11 mouse cellular contexts compared by ENCODE assay signal in the genomic region with DNA sequence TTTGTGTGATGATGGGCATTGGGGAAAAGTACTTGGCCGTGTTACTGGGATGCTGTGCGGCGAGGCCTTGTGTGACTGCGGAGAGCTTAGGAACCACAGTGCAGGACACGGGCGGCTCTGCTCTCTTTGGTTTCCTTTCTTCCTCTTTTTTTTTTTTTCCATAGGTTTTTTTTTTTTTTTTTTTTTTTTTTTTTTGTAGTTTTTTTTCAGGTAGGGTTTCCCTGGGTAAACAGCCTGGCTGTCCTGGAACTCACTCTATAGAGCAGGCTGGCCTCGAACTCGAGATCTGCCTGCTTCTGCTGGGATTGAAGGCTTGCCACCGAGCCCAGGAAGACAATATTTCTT. TPM values are rescaled to one million over a fixed set of nuclear protein-coding genes. Genes with fewer than 3 reads are reported as not detected.
DNase-seq lines count a peak whose midpoint lies in the region; ATAC-seq and TF ChIP-seq lines count a peak whose summit lies in the region.
"Had no signal": no experiment of that assay in that cellular context is flagged by ENCODE, and none has a peak within 500 bp of the region (broad histone marks: within the 10 kb centered on the region; RNA-seq: fewer than 3 reads in every experiment).

No protein-coding gene starts in this region.

- no peak for TF ChIP-seq CTCF in hindbrain, postnatal 0 days (IDR thresholded peaks at IDR 0.05; ENCODE audit: low read depth)
- no peak for TF ChIP-seq CTCF in stomach, postnatal 0 days (IDR thresholded peaks at IDR 0.05; ENCODE audit: low read depth)

- H3K27me3 ChIP-seq in hindbrain, postnatal 0 days (ENCODE audit: insufficient read depth, low read length), result no peaks in the 10 kb centered on the region
- H3K27me3 ChIP-seq in hindbrain, embryonic 12.5 days, result no peaks in the 10 kb centered on the region
- no peaks in the 10 kb centered on the region for H3K27me3 ChIP-seq in megakaryocyte, embryonic 14.5 days (replicated peaks)
- no peaks in the 10 kb centered on the region for H3K27me3 ChIP-seq in intestine, embryonic 15.5 days (replicated peaks)
- H3K27me3 ChIP-seq in stomach, postnatal 0 days (ENCODE audit: control insufficient read depth, insufficient read depth, low read length), result no peaks in the 10 kb centered on the region
- H3K27me3 ChIP-seq: midbrain, embryonic 13.5 days had no signal

- DNase-seq in hindbrain, postnatal 0 days (ENCODE audit: low spot score), result no peak
- DNase-seq in stomach, postnatal 0 days (ENCODE audit: low spot score), result no peak
- no peak for DNase-seq in layer of hippocampus, adult 9-11 months
- DNase-seq: spleen, adult 18-20 months had no signal

- no peak overlapping the region for H3K4me2 ChIP-seq in hindbrain, postnatal 0 days (ENCODE audit: low read depth, low read length)
- no peak overlapping the region for H3K4me2 ChIP-seq in hindbrain, embryonic 12.5 days (replicated peaks)
- H3K4me2 ChIP-seq in intestine, embryonic 15.5 days (replicated peaks), result peak overlapping the region; percentile 28
- H3K4me2 ChIP-seq in stomach, postnatal 0 days (replicated peaks; ENCODE audit: low read depth), result peak overlapping the region; percentile 14; the same call in 1 of the 2 replicates
- H3K4me2 ChIP-seq: midbrain, embryonic 13.5 days had no signal

- ATAC-seq in hindbrain, postnatal 0 days, result no peak
- ATAC-seq in hindbrain, embryonic 12.5 days (ENCODE audit: low FRiP score), result no peak
- no peak; the same call in 1 of the 2 replicates for ATAC-seq in megakaryocyte, adult 5-6 weeks (ENCODE audit: poor library complexity, severe bottlenecking)
- ATAC-seq in intestine, embryonic 15.5 days, result no peak
- no peak for ATAC-seq in stomach, postnatal 0 days (ENCODE audit: low FRiP score, low TSS enrichment)
- ATAC-seq: inflammation-experienced regulatory T-cells, adult 6 months; midbrain, embryonic 13.5 days had no signal

- peaks cover 18% of the 10 kb centered on the region; the same call in 1 of the 2 replicates for H3K36me3 ChIP-seq in hindbrain, postnatal 0 days (ENCODE audit: insufficient read depth, low read length)
- H3K36me3 ChIP-seq in hindbrain, embryonic 12.5 days, result peaks cover 29% of the 10 kb centered on the region
- H3K36me3 ChIP-seq in megakaryocyte, embryonic 14.5 days (replicated peaks; ENCODE audit: low read length), result peaks cover 82% of the 10 kb centered on the region
- H3K36me3 ChIP-seq in intestine, embryonic 15.5 days, result peaks cover 5% of the 10 kb centered on the region
- H3K36me3 ChIP-seq in stomach, postnatal 0 days (ENCODE audit: control insufficient read depth, insufficient read depth, low read length), result peaks cover 8% of the 10 kb centered on the region; the same call in 1 of the 2 replicates

- 83% methylated on average over 9 of the region's 9 CpGs for WGBS in hindbrain, postnatal 0 days
- WGBS in hindbrain, embryonic 12.5 days, result 92% methylated on average over 9 of the region's 9 CpGs
- 81% methylated on average over 9 of the region's 9 CpGs for WGBS in intestine, embryonic 15.5 days
- 66% methylated on average over 9 of the region's 9 CpGs for WGBS in stomach, postnatal 0 days

- H3K9ac ChIP-seq in hindbrain, postnatal 0 days (replicated peaks; ENCODE audit: low read length), result no peak overlapping the region
- H3K9ac ChIP-seq in hindbrain, embryonic 12.5 days, result no peak overlapping the region
- no peak overlapping the region for H3K9ac ChIP-seq in intestine, embryonic 15.5 days
- H3K9ac ChIP-seq in stomach, postnatal 0 days (ENCODE audit: low read length), result 0 out of 2 replicates have a peak overlapping the region, but pooled peaks have one; percentile 18
- H3K9ac ChIP-seq: liver, embryonic 14.5 days; midbrain, embryonic 13.5 days had no signal

- no peak for TF ChIP-seq EP300 in stomach, postnatal 0 days (optimal IDR thresholded peaks at IDR 0.05)

- H3K27ac ChIP-seq in hindbrain, postnatal 0 days, result peak overlapping the region; percentile 8; the same call in 1 of the 2 replicates
- no peak overlapping the region for H3K27ac ChIP-seq in hindbrain, embryonic 12.5 days
- peak overlapping the region; percentile 68; the same call in 1 of the 2 replicates for H3K27ac ChIP-seq in intestine, embryonic 15.5 days
- peak overlapping the region; percentile 81 for H3K27ac ChIP-seq in stomach, postnatal 0 days (replicated peaks)
- H3K27ac ChIP-seq: liver, embryonic 14.5 days; midbrain, embryonic 13.5 days had no signal

- no peaks in the 10 kb centered on the region for H3K9me3 ChIP-seq in hindbrain, postnatal 0 days (ENCODE audit: low read length)
- no peaks in the 10 kb centered on the region for H3K9me3 ChIP-seq in hindbrain, embryonic 12.5 days (replicated peaks)
- H3K9me3 ChIP-seq in megakaryocyte, embryonic 14.5 days, result no peaks in the 10 kb centered on the region
- H3K9me3 ChIP-seq in intestine, embryonic 15.5 days, result no peaks in the 10 kb centered on the region
- H3K9me3 ChIP-seq in stomach, postnatal 0 days (ENCODE audit: control insufficient read depth, low read length), result no peaks in the 10 kb centered on the region
- H3K9me3 ChIP-seq: midbrain, embryonic 13.5 days had no signal

- no peaks in the 10 kb centered on the region for H3K4me1 ChIP-seq in hindbrain, postnatal 0 days (ENCODE audit: insufficient read depth, low read length)
- peaks cover 7% of the 10 kb centered on the region for H3K4me1 ChIP-seq in hindbrain, embryonic 12.5 days
- peaks cover 61% of the 10 kb centered on the region for H3K4me1 ChIP-seq in megakaryocyte, embryonic 14.5 days
- H3K4me1 ChIP-seq in intestine, embryonic 15.5 days (replicated peaks), result peaks cover 12% of the 10 kb centered on the region; the same call in 1 of the 2 replicates
- no peaks in the 10 kb centered on the region; the same call in 1 of the 2 replicates for H3K4me1 ChIP-seq in stomach, postnatal 0 days (replicated peaks; ENCODE audit: control insufficient read depth, insufficient read depth)

- H3K4me3 ChIP-seq in hindbrain, postnatal 0 days (ENCODE audit: low read length), result no peak overlapping the region
- no peak overlapping the region for H3K4me3 ChIP-seq in hindbrain, embryonic 12.5 days
- peak overlapping the region; percentile 1 for H3K4me3 ChIP-seq in megakaryocyte, embryonic 14.5 days (replicated peaks)
- no peak overlapping the region for H3K4me3 ChIP-seq in intestine, embryonic 15.5 days (replicated peaks)
- H3K4me3 ChIP-seq in stomach, postnatal 0 days (ENCODE audit: low read depth, low read length), result no peak overlapping the region
- H3K4me3 ChIP-seq: midbrain, embryonic 13.5 days had no signal

RNA-seq across cellular contexts. Expression of gene Dync1h1, which starts 7.9 kb away (rescaled TPM):
- total RNA-seq in hindbrain, postnatal 0 days (2014; rRNA removed), result 258 and 262 TPM in 2 replicates
- polyA plus RNA-seq in hindbrain, postnatal 0 days (2015; fragmentation: Nextera tagmentation; extraction: Ambion mirVana), result 50.6 and 57.6 TPM in 2 replicates
- polyA plus RNA-seq in hindbrain, embryonic 12.5 days (2016; fragmentation: Nextera tagmentation; extraction: Ambion mirVana), result 81.7 and 96.4 TPM in 2 replicates
- polyA plus RNA-seq in megakaryocyte, embryonic 14.5 days (2012; ENCODE audit: insufficient read depth, low replicate concordance), result 119 and 280 TPM in 2 replicates
- 63.1 and 64.4 TPM in 2 replicates for total RNA-seq in megakaryocyte, adult 5-6 weeks (2015)
- total RNA-seq in megakaryocyte, adult 5-6 weeks (2017), result 84.0 and 121 TPM in 2 replicates
- polyA plus RNA-seq in intestine, embryonic 15.5 days (2015; fragmentation: Nextera tagmentation; extraction: Ambion mirVana), result 35.7 and 38.6 TPM in 2 replicates
- 21.0 and 22.3 TPM in 2 replicates for polyA plus RNA-seq in stomach, postnatal 0 days (2015; fragmentation: Nextera tagmentation; extraction: Ambion mirVana)

Comparison
In these comparisons a context has a peak if more than half of its experiments do, and no peak if none do; other contexts are left out.
1. H3K4me2 ChIP-seq: peak in intestine, embryonic 15.5 days (single experiment) and stomach, postnatal 0 days (single experiment); none in hindbrain, postnatal 0 days (single experiment) and hindbrain, embryonic 12.5 days (single experiment).